Mouse (Mus musculus) lung, embryonic 15.5 days (tissue): Measurements from ENCODE around the gene Hoxa11. TPM values are rescaled to one million over a fixed set of nuclear protein-coding genes. Genes with fewer than 3 reads are reported as not detected.

Experiments
- ATAC-seq: fragments of 200-750 bp; cut with Nextera tagmentation; 2 replicates; pipeline ENCODE4 v1.8.0; 2017; ENCODE audit warnings: moderate number of reproducible peaks, borderline replicate concordance; ENCODE audit not compliant: low FRiP score, low TSS enrichment; ENCODE audit errors: extremely low read depth
- H3K27ac ChIP-seq: fragments of 300-500 bp; sonication (generic); 2 replicates; pipeline ENCODE4 v1.5.1; 2015; ENCODE audit warnings: moderate library complexity, mild to moderate bottlenecking, inconsistent platforms
- H3K27me3 ChIP-seq: fragments of 300-500 bp; sonication (generic); 2 replicates; pipeline ENCODE4 v1.6.1; 2015; ENCODE audit warnings: inconsistent platforms
- H3K36me3 ChIP-seq: fragments of 300-500 bp; sonication (generic); 2 replicates; pipeline ENCODE4 v1.6.1; 2015; ENCODE audit warnings: inconsistent platforms
- H3K4me1 ChIP-seq: fragments of 300-500 bp; sonication (generic); 2 replicates; pipeline ENCODE4 v1.6.1; 2015; ENCODE audit warnings: inconsistent platforms
- H3K4me2 ChIP-seq: fragments of 300-500 bp; sonication (generic); 2 replicates; pipeline ENCODE4 v1.6.1; 2015; ENCODE audit warnings: inconsistent platforms, mild to moderate bottlenecking, moderate library complexity
- H3K4me3 ChIP-seq: fragments of 300-500 bp; sonication (generic); 2 replicates; pipeline ENCODE4 v1.5.1; 2015; ENCODE audit warnings: mild to moderate bottlenecking, inconsistent platforms
- H3K9ac ChIP-seq: fragments of 300-500 bp; sonication (generic); 2 replicates; pipeline ENCODE4 v1.6.1; 2015; ENCODE audit warnings: inconsistent platforms
- H3K9me3 ChIP-seq: fragments of 300-500 bp; sonication (generic); 2 replicates; pipeline ENCODE4 v1.6.1; 2016; ENCODE audit warnings: inconsistent platforms
- WGBS: fragments of 180-500 bp; shearing (Covaris S2); methylation state at CpG from one replicate; pipeline ENCODE4 v1.1.7; 2015; 5-methylcytosine and 5-hydroxymethylcytosine counted together
- polyA plus RNA-seq: library from polyadenylated mRNA; unstranded; fragments of >200 nt; fragmentation: Nextera tagmentation; extraction: Ambion mirVana; gene quantifications from 2 replicates; pipeline ENCODE4 v1.2.1, GENCODE M21; 2015

The Hoxa11 gene
- not detected in 2 replicates for polyA plus RNA-seq

DNA sequence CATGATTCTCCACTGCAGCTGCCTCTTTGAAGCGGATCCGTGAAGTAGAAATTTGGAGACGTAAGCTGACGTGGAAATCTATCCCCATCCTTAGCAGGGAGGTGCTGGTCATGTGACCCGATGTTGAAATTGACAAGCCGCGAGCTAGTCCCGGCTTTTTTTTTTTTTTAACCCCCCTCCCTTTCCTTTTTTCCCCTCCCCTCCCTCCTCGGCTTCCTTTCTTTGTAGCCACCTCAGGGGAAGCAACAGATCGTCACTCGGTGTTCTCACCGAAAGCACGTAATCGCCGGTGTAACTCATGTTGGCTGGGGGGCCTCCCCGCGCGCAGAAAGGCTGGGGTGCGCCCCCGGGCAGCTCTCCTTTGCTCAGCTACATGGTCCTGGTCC, at the start of gene Hoxa11:
Gene Hoxa11, minus strand, starts transcription at position 54 of the 386 bp plus-strand sequence.
- peak within 1 kb of the TSS; percentile 8; the same call in 1 of the 2 replicates for H3K4me3 ChIP-seq
- no peak within 1 kb of the TSS for H3K9ac ChIP-seq
- H3K9me3 ChIP-seq: no peaks in the 10 kb centered on the region
- 1% methylated on average over 20 of the region's 20 CpGs for WGBS
- H3K36me3 ChIP-seq: no peaks in the 10 kb centered on the region
- peaks cover 99% of the 10 kb centered on the region for H3K27me3 ChIP-seq
- H3K27ac ChIP-seq: no peak within 1 kb of the TSS
- no peak for ATAC-seq
- H3K4me1 ChIP-seq: peaks cover 12% of the 10 kb centered on the region; the same call in 1 of the 2 replicates
- H3K4me2 ChIP-seq: no peak within 1 kb of the TSS; the same call in 1 of the 2 replicates

DNA sequence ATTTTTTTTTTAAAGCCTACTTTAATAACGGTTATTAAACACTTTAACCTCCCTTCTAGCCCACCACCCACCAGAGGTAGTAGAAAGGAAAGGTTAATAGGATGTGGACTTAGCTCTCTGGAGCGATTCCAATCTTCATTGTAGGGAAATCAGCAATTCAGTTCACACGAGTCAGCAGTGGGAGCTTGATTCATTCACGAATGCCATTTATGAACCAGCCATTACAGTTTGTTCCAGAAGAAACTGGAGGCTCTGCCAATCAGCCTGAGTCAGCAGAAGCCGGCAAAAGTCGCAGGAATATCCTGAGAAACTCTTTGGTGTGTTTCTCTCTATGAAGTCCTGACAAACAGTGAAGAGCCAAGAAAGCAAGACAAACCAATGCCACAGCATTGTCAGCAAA, 49.0 kb upstream of the Hoxa11 start:
- Histone ChIP-seq H3K4me2 (no peak overlapping the region), H3K9ac (no peak overlapping the region), H3K36me3 (no peaks in the 10 kb centered on the region), H3K9me3 (no peaks in the 10 kb centered on the region), H3K4me1 (peaks cover 10% of the 10 kb centered on the region), H3K27me3 (peaks cover 72% of the 10 kb centered on the region), H3K27ac (no peak overlapping the region), H3K4me3 (no peak overlapping the region)
- 64% methylated on average over 6 of the region's 6 CpGs for WGBS
- ATAC-seq: no peak

DNA sequence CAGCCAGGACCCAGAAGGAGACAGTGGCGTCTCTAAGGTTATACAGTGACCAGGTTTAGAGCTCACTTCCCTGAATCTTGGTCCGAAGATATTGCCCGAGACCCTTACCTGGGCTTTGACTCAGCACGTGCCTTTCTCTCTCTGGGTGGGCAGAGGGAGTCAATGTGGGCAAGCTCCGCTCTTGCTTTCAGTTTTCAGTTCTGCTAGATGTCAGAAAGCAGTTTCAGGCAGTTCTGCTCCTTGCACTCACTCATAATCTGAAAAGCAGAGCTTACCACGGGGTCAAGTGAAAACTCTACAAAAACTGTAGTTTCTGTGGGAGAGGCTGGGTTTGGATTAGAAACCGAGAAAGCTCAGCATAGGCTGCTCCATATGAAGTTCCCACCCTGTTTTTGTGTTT, 46.7 kb upstream of the Hoxa11 start:
- Histone ChIP-seq H3K36me3 (no peaks in the 10 kb centered on the region), H3K9me3 (no peaks in the 10 kb centered on the region), H3K9ac (no peak overlapping the region), H3K27ac (no peak overlapping the region), H3K4me1 (peaks cover 10% of the 10 kb centered on the region), H3K27me3 (peaks cover 81% of the 10 kb centered on the region), H3K4me3 (no peak overlapping the region), H3K4me2 (no peak overlapping the region)
- WGBS: 57% methylated on average over 7 of the region's 7 CpGs
- ATAC-seq: no peak

DNA sequence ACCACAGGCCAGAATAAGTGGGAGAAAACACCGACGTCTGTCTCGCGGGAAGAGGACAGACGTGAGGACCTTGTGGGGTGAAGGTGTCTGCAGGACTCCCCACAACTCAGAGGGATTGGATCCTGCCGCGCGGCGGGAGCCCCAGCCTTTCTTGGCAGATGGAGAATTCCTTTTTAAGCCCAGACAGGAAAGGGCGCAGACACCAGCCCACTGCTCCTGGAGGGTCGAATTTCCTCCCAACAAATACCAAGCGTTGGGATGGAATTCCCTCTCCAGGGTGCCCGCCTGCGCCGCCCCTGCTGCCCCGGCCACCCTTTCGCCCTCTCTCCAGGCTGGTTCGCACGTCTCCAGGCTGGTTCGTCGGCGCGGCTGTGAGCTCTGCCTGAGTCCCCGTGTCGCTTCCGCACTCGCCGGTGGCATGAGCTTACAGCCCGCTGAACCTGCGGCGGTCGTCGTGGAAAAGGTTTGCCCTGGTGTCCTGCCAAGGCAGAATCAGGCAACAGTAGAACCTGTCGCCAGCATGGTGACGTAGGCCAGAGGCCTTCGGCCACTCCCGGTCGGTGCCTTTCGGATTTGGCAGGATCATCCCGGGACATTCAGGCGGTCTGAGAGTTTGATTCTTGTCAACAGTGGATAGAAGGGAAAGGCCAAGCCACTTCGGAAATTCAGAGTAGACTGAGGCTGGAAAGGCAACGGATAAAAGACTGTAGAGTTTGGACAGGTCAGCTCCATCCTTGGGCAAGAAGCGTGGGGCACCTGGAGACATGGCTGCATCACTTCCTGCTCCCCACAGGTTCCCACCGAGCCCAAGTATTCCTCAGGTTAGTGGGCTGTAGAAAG, 45.6 kb upstream of the Hoxa11 start:
- Histone ChIP-seq H3K4me3 (peak overlapping the region; percentile 33), H3K36me3 (no peaks in the 10 kb centered on the region), H3K4me2 (peak overlapping the region; percentile 60), H3K4me1 (peaks cover 10% of the 10 kb centered on the region), H3K27ac (no peak overlapping the region), H3K9me3 (no peaks in the 10 kb centered on the region), H3K9ac (0 out of 2 replicates have a peak overlapping the region, but pooled peaks have one; percentile 10), H3K27me3 (peaks cover 82% of the 10 kb centered on the region)
- ATAC-seq: no peak
- 3% methylated on average over 45 of the region's 45 CpGs for WGBS

DNA sequence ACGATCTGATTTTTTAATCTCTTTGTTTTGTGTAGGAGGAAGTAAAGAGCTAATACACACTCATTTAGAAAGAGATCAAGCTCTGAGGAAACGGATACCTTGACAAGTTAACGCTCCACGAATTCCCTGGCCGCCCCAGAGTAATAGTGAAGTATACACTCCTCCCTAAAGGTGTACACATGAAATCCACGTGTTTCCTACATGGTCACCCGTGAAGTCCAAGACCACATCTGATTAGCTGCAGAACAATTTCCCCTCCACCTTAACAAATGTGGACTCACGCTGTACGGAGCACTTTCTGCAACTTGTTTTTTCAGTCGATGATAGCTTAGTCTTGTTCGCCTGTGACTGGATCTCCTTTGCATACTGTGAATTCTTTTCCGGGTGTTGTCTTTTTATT, 44.6 kb upstream of the Hoxa11 start:
- no peak overlapping the region for H3K4me3 ChIP-seq

DNA sequence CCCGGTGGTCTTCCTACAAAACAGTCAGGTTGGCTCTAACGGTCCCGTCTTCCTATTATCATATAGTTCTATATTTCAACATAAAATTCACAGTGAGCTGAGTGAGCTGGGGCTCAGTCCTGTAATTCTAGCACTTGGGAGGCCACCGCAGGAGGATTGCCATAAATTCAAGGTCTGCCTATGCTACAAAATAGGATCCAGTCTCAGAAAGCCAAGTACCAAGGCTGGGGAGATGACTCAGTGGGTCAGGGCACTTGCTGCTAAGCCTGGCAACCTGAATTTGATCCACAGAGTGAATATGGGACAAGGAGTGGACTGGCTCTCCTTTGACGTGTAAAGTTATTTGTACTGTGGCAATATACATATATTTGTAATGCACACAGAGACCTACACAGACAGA, 38.3 kb upstream of the Hoxa11 start:
- Histone ChIP-seq H3K27me3 (peaks cover 34% of the 10 kb centered on the region), H3K9me3 (peaks cover under 1% of the 10 kb centered on the region; the same call in 1 of the 2 replicates), H3K4me1 (no peaks in the 10 kb centered on the region), H3K36me3 (no peaks in the 10 kb centered on the region), H3K4me2 (no peak overlapping the region), H3K4me3 (no peak overlapping the region), H3K9ac (no peak overlapping the region), H3K27ac (no peak overlapping the region)
- no peak for ATAC-seq
- 86% methylated on average over 5 of the region's 5 CpGs for WGBS

More for the DNA sequence above, 44.6 kb upstream of the Hoxa11 start:
- H3K36me3 ChIP-seq: no peaks in the 10 kb centered on the region
- H3K27me3 ChIP-seq: peaks cover 79% of the 10 kb centered on the region
- 17% methylated on average over 12 of the region's 12 CpGs for WGBS
- H3K9me3 ChIP-seq: no peaks in the 10 kb centered on the region
- no peak overlapping the region for H3K9ac ChIP-seq
- H3K27ac ChIP-seq: no peak overlapping the region
- no peak overlapping the region for H3K4me2 ChIP-seq
- no peak for ATAC-seq
- peaks cover 10% of the 10 kb centered on the region for H3K4me1 ChIP-seq

DNA sequence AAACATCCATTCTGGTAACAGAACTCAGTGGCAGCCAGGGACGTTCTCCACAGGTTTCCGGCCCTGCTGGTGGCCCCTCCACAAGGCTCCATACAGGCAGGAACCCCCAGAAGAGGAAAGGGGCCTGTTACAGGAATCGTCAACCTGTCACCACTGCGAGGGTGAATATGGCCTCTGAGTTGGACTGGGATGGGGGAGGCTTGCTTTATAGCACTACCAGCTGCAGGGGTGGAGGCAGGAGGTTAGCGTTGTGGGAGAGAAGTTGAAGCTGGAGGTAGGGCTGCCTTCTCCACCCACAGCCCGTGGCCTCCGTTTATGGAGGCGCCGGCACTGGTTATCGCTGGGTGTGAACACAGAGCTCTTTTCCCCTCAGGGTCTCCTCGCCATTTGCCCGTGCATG, 35.5 kb upstream of the Hoxa11 start:
- Histone ChIP-seq H3K4me3 (no peak overlapping the region), H3K36me3 (no peaks in the 10 kb centered on the region), H3K27ac (no peak overlapping the region), H3K9ac (no peak overlapping the region), H3K4me2 (no peak overlapping the region), H3K9me3 (peaks cover 3% of the 10 kb centered on the region; the same call in 1 of the 2 replicates), H3K27me3 (peaks cover 44% of the 10 kb centered on the region), H3K4me1 (no peaks in the 10 kb centered on the region)
- no peak for ATAC-seq
- 53% methylated on average over 12 of the region's 12 CpGs for WGBS

DNA sequence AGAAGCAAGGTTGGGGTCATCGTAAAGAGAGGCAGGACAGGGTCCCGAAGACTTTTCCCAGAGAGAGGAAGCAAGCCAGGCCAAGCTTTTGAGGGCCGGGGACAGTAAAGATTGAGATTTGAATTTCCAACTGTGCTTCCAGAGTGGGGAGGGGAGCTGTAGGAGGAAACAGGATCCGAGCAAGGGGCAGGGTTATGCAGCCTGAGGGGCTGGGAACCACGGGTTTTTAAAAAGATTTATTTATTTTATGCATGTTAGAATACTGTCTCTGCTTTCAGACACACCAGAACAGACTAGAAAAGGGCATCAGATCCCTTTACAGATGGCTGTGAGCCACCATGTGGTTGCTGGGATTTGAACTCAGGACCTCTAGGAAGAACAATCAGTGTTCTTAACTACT, 31.3 kb upstream of the Hoxa11 start:
- no peak overlapping the region for H3K4me2 ChIP-seq
- no peak overlapping the region for H3K4me3 ChIP-seq
- H3K27ac ChIP-seq: no peak overlapping the region
- no peaks in the 10 kb centered on the region for H3K4me1 ChIP-seq
- no peak for ATAC-seq
- H3K9me3 ChIP-seq: peaks cover 3% of the 10 kb centered on the region; the same call in 1 of the 2 replicates
- H3K36me3 ChIP-seq: no peaks in the 10 kb centered on the region
- H3K27me3 ChIP-seq: peaks cover 78% of the 10 kb centered on the region
- whole genome bisulfite sequencing: 14% methylated on average over 5 of the region's 5 CpGs
- H3K9ac ChIP-seq: no peak overlapping the region

DNA sequence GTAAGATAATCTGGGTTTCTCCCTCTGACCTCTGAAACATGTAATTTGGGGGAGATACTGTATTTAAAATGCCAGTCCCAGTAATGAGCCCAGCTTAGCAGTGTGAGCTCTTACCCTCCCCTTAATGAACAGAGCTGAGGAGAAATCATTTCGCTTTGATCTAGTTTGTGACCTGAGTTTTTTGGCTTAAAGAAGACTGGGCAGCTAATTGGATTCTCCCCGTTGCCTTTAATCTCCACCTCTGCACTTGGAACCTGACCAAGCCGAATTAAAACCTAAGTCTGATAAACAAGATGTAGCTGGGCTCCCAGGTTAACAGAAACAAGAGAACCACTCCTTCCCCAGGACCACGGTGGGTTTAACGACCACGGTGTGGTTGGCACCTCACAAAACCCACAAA, 30.8 kb upstream of the Hoxa11 start:
- no peak overlapping the region for H3K9ac ChIP-seq
- no peaks in the 10 kb centered on the region for H3K36me3 ChIP-seq
- no peak for ATAC-seq
- H3K4me3 ChIP-seq: no peak overlapping the region
- H3K27ac ChIP-seq: no peak overlapping the region
- 3% methylated on average over 6 of the region's 6 CpGs for WGBS
- H3K4me1 ChIP-seq: no peaks in the 10 kb centered on the region
- H3K27me3 ChIP-seq: peaks cover 84% of the 10 kb centered on the region
- H3K9me3 ChIP-seq: peaks cover 3% of the 10 kb centered on the region; the same call in 1 of the 2 replicates
- no peak overlapping the region for H3K4me2 ChIP-seq

DNA sequence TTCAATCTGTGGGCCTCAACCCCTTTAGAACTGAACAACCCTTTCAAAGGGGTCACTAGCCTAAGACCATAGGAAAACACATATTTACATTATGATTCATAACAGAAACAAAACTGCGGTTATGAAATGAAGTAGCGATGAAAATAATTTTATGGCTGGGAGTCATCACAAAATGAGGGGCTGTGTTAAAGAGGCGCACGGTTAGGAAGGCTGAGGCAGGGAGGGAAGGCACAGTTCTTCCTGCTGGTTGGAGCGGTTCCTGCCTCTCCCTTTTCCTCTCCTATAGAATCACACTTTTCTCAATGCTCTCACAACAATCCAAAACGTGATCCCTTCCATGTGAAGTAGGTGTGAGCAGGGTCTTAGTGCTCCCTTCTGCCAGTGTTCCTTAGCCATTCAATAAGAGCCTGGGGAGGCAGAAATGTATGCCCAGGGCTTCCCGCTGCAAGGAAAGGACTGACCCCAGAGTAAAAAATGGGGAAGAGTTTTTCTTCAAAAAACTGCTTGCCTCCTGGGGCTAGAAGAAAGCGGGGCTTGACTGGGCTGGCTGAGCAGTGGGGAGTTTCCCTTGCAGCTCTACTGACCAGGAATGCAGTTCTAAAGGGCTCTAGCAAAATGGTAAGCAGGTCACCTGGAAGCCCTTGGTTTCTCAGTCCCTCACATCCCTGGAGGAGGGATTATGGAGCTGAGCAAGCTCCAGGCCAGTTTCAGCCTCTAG, 30.1 kb upstream of the Hoxa11 start:
- Histone ChIP-seq H3K9me3 (peaks cover 3% of the 10 kb centered on the region; the same call in 1 of the 2 replicates), H3K27me3 (peaks cover 90% of the 10 kb centered on the region)
- 13% methylated on average over 8 of the region's 8 CpGs for WGBS

DNA sequence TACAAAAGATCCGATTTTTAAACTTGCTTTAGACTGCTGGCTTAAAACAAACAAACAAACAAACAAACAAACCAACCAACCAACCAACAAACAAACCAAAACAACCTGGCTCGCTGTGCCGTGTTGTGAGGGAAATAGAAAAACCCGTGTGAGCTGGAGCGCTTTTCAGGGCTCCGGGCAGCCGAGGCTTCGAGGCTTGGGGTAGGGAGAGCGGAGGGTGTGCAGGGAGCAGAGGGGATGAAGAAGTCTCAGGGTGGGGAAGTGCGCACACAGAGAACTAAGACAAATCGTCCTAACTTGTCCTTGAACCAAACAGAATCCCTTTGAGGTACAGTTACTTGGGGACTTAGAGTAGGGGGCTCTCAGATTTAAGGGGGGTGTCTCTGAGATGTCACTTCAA, 29.0 kb upstream of the Hoxa11 start:
- Histone ChIP-seq H3K36me3 (no peaks in the 10 kb centered on the region), H3K4me3 (no peak overlapping the region), H3K27me3 (peaks cover 97% of the 10 kb centered on the region), H3K9ac (no peak overlapping the region), H3K4me1 (no peaks in the 10 kb centered on the region), H3K27ac (no peak overlapping the region), H3K9me3 (peaks cover 3% of the 10 kb centered on the region; the same call in 1 of the 2 replicates), H3K4me2 (no peak overlapping the region)
- no peak for ATAC-seq
- 4% methylated on average over 11 of the region's 11 CpGs for WGBS

More for the DNA sequence above, 30.1 kb upstream of the Hoxa11 start:
- Histone ChIP-seq H3K4me1 (no peaks in the 10 kb centered on the region), H3K4me2 (no peak overlapping the region), H3K36me3 (no peaks in the 10 kb centered on the region), H3K9ac (no peak overlapping the region), H3K4me3 (no peak overlapping the region), H3K27ac (no peak overlapping the region)
- no peak for ATAC-seq
